Mouse (Mus musculus) kidney, postnatal 14 days (tissue): Measurements from ENCODE around the gene Bex6.

Experiments used
- DNase-seq: peaks from one replicate; pipeline ENCODE4 v3.0.0; 2022; ENCODE audit warnings: mixed read lengths

Gene Bex6

DNA sequence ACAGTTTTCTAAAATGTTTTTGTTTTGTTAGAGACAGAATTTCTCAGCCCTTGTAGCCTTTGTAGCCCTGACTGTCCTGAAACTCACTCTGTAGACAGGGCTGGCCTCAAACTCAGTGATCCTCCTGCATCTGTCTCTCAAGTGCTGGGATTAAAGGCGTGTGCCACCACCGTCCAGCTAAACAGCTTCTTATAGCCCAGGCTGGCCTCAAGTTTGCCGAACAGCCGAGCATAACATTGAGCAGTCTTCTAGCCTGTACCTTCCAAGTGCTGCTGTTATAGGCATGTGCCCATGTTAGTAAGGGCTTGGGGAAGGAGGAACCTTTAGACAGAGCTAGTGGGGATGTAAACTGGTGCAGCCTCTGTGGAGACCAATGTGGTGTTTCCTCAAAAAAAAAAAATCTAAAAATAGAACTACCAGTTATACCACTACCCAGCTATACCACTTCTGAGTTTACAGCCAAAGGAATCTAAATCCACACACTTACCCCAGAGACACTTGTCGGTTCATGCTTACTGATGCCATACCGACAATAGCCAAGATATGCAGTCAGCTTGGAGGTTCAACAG lies at the start of gene Bex6:
Bex6 (plus strand) TSS at position 491 of the 569 bp plus-strand sequence.
- no peak for DNase-seq

DNA sequence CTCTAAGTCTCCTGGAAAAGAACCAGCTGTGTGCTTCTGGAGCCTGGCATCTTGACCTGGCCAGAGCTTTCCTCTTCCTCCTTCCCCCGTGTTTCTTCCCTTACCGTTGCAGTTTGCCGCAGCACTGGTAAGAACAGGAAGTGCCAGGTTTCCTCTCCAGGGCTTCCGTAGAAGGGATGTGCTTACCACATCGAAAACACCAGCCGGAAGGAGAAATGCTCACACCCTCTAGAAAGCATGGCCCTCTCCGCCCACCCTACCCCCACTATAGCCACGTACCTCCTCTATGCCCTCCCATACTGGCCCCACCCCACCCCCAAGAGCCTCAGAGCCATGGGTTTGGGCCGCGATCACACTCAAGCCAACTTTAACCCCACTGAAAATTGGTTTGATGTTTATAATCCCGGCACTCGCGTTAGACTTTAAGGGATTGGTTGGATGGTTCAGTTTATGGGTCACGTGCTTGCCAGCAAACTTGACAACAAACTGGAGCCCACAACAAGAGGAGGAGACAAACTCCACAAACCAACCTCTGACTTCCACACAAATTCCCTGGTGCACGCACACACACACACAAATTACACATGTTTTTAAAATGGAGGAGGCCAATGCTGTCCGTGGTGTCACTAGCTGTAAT lies 49.3 kb upstream of the Bex6 start:
- peak; percentile 60 for DNase-seq

DNA sequence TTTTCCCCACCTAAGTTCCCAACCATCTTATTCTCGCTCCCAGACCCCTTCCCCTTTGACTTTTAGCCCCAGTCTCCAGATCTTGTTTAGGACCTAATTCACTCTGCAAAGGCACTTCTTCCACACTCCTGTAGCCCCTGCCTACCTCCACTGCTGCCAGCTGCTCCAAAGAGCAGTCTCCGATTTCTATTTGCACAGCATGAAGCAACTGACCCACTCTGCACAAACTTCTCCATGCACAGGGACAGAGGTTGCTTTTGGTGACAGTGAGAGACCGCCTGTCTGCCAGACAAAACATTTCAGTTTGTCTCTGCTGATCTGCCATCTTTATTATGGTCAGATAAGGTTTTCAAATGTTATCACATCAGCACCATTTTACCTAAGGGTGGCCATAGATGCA lies 46.5 kb upstream of the Bex6 start:
- no peak for DNase-seq

- no peak for DNase-seq
Observed at GRCm38 (mm10) chr16:32135842-32136357, 43.7 kb upstream of the Bex6 start.

GRCm38 (mm10) chr16:32138954-32139353 lies 40.7 kb upstream of the Bex6 start:
- DNase-seq = no peak

DNA sequence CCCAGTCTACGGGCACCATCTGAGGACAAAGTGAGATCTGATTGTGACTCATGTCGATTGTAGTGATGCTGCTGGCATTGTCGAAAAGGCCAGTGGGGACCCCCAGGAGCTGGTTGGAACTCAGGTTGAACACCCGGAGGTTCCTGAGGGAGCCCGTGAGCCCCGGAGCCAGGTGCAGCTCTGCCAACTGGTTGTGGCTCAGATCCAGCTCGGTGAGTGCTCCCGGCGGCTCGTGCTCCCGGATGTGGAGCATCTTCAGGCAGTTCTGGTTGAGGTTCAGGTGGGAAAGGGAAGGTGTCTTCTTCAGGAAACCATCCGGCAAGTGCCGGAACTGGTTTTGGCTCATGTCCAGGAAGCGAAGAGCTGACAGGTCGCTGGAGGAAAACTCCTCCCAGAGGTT lies 35.9 kb upstream of the Bex6 start:
- DNase-seq = no peak

- DNase-seq = no peak
Observed at GRCm38 (mm10) chr16:32144592-32144991, 35.0 kb upstream of the Bex6 start.

- peak; percentile 26 for DNase-seq
Observed at GRCm38 (mm10) chr16:32147589-32148207, 31.9 kb upstream of the Bex6 start.

DNA sequence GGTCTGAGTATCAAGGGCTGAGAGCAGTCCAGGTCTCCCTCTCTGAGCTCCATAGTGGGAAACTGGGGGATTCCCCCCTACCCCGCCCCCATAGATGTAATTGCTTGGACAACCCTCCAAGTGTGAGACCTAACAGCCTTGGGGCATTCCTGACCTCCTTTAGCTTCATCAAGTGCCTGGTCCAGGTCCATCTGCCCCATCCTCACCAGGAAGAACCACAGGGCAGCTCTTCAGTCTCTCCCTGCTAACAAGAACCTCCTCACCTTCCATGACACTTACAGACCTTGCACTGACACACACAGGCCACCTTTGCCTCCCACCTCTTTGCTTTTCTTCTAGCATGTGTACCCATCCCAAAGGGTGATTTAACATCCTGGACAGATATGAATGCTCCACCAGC lies 25.6 kb upstream of the Bex6 start:
- no peak for DNase-seq

- peak; percentile 45 for DNase-seq
Observed at GRCm38 (mm10) chr16:32154437-32154836, 25.2 kb upstream of the Bex6 start.

GRCm38 (mm10) chr16:32156719-32157118 lies 22.9 kb upstream of the Bex6 start:
- no peak for DNase-seq

DNA sequence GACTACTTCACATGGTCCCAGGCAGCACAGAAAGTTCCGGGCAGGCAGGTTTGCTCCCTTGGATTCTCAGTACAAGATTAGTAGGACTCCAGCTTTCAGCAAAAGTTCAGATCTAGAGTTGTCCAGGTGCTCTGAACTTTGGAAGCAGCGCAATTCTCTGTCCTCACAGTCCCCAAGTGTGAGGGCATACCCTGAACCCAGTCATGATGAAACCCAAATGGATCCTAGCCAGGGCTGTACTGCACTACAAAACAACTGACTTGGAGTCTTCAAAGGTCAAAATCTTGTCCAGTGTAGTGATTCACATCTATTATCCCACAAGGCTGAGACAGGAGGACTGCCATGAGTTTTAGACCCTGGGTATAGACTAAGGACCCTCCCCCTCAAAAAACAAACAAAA lies 22.3 kb upstream of the Bex6 start:
- no peak for DNase-seq

- DNase-seq = no peak
Observed at GRCm38 (mm10) chr16:32158966-32159365, 20.7 kb upstream of the Bex6 start.

DNA sequence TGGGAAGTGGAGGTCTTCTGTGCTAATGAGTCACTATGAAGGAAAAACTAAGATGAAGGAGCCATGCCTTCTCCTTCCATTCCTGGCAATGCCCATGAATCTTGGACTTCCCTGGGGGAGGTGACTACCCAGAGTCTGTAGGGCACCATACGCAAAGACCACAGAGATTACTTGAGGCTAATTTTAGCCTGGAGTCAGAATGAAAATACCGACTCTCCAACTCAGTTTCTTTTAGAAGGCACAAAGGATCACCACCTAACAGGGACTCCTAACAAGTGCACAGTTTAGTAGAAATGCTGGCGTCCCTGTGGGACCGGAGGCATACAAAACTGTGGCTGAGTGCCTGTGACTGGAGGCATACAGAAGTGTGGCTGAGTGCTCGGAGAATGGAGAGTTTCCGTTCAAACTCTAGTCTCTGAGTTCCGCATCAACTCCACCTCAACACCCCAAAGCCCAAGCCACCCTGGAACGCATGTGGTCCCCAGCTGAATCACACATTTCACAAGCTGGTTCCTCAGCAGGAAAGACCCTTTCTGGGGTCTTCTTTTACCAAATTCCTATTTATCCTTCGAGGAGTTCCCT lies 18.8 kb upstream of the Bex6 start:
- DNase-seq = no peak

DNA sequence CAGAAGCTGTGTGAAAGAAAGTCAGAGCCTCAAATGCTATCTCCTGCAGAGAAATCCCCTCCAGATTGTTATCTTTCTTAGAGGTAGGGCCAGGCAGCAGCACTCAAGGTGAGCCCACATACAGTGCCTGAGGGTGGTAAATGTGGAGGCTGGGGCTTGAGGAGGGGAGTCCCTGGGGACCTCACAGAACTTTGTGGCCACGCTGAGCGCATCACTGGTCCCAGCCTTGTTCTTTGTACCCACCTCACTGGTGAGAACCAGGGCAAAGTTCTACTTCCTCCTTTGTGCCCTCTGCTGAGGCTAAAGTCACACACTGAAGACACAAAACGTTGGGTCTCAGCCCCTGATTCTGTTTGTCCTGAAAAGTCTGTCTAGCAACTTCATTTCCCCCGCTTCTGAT lies 16.2 kb upstream of the Bex6 start:
- no peak for DNase-seq

- no peak for DNase-seq
Observed at GRCm38 (mm10) chr16:32163891-32164290, 15.7 kb upstream of the Bex6 start.

DNA sequence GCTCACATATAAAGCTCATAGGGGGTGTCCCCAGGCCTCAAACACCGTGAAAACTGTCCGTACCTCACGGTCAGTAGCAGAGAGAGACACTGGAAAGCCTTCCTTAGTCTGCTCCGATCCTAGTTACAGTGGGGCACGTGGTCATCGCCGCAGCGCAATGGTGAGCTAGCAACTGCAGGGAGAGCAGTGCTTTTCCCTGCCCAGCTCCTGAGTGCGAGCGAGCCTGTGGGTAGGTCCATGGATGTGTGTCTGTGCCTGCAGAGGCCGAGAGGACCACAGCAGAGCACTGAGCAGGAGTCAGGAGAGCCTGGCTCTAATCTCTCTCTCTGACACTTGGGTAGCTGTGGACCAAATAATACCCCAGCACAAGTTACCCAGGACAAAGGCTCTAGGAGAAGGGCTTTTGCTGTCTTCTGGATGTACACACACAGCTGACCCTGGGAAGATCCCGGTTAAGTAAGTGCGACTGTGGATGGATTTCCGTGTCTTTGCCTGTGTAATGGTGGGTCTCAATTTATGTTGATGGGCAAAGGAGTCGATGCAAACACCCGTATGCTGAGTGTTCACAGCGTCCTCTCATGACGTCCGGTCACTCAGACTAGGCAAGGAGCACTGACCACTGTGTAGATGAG lies 15.1 kb upstream of the Bex6 start:
- DNase-seq = no peak

DNA sequence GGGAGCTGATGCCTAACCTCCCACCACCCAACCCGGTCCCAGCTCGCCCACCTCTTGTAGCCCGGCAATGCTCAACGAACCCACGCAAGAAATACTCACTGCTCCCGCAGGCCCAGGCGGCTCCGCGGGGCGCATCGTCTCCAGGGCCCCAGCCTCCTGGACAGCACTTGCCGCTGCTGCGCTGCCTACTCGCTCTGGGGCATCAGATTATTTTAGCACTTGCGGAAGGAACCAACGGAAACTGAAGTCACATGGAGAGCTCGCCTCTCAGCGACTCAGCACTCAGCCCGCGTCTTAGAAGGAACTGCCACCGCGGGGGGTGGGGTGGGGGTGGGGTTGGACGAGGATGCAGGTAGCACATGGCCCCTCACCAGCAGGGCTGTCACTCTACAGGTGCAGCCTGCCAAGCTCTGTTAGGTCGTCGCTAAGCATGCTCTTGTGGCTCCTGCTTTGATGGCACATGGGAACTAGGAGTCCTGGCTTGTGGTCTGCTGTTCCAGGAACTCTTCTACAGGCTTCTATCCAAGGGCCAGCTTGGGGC lies 14.3 kb upstream of the Bex6 start, which contains the start of gene Nrros:
Nrros (minus strand) TSS at position 314 of the 541 bp plus-strand sequence.
- DNase-seq = peak; percentile 63

DNA sequence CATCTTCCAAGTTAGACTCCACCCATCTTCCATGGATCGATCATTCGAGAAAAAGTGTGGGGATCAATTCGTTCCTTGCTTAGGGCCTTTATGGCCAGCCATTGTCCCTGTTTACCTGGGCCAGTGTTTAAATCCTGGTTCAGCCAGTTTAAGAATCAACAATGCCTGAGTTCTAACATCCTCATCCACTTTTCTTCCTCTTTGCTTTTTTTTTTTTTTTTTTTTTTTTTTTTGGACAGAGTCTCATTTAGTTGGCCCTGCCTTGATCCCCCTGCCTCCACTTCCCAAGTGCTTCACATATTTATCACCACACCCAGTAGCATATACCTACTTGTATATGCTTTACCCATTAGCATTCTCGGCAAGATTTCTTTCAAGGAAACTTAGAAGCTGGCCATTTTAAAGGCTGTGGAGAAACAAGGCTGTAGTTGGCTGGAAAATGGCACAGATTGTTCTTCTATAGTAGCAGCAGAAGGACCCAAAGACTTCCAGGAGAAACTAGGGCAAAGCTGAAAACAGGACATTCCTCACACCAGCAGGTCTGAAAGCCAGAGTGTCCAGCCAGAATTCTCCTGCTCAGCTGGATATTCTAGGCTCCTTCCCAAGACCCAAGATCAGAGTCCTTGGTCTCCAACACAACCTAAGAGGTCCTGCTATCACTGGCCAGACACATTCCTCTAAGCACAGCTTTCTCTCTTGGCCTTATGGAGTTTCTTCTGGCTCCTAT lies 11.6 kb upstream of the Bex6 start:
- no peak for DNase-seq

- no peak for DNase-seq
Observed at GRCm38 (mm10) chr16:32171031-32171731, 8.4 kb upstream of the Bex6 start.

DNA sequence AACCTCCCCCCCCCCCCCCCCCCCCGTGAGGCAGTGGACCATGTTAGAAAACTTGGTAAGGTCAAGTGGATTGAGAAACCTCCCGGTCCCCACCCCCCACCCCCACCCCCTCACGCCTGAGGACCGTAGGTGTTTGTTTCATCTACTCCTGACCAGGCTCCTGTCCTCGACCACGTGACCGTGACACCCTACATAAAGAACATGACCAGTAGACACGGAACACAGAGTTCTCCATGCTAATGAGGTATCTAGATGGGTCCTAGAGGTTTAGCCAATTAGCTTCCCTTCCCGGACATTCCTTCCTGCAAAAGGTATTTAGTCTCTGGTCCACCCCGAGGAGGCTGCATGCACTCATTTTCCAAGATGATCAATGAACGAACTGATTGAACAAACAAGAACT lies 6.2 kb upstream of the Bex6 start:
- peak; percentile 53 for DNase-seq
